Mouse (Mus musculus): ENCODE results near the gene 9530068E07Rik.

The 9530068E07Rik gene

DNA sequence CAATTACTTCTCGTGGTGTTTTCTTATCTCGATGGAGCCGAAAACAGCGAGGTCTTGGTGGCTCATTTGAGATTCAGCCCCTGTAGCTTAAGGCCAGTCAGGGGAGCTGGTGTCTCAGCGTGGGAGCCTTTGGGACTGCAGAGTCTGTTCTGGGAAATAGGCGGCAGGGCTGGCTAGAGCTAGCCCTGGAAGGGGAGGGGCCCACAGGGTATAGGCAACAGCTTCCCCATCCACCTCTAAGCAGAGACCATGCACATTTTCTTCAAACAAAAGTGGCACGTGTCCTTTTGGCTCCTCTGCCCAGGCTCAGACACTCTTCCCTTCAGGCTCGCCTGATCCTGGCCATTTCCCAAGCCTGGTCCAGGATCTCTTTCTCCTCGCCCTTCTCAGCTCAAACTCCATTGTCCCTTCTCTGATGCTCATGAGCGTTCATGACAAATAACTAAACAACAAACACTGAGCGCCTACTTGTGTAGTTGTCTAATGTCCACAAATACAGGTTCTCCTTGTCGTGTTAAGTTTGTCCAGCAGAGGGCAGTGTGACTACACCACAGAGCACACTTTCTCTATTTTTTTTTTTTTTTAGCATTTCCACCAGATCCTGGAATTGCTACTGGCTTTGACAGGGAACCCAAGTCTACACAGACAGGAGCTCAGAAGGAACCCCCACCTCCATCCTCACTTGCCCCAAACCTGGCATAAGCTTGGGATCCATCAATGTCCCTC is 25.0 kb downstream of the 9530068E07Rik start:
- DNase-seq (ENCODE audit: low read depth, low spot score): peak; percentile 38

DNA sequence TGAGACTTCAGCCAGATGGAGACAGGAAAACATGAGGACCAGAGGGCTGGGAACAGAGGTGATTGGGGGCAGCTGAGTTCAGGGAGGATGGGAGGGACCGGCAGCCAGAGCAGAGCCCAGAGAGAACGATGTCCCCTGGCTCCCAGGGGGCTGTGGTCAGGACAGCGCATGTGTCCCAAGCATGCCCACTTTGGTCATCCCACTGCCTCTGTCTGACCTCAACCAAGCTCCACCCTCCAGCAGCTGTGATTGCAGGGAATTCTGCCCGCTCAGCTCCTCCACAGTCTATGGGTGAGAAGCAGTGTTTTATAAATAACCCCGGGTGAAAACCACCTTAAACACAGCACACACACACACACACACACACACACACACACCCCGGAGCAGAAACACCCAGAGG is 33.2 kb downstream of the 9530068E07Rik start:
- DNase-seq (ENCODE audit: low read depth, low spot score): no peak

GRCm38 (mm10) chr11:52431594-52431993 is 35.4 kb downstream of the 9530068E07Rik start:
- DNase-seq (ENCODE audit: low read depth, low spot score): no peak

- DNase-seq (ENCODE audit: low read depth, low spot score): no peak
Observed at GRCm38 (mm10) chr11:52432148-52432547, 35.9 kb downstream of the 9530068E07Rik start.

- no peak for DNase-seq (ENCODE audit: low read depth, low spot score)
Observed at GRCm38 (mm10) chr11:52433076-52433796, 37.0 kb downstream of the 9530068E07Rik start.

GRCm38 (mm10) chr11:52433797-52434195 is 37.6 kb downstream of the 9530068E07Rik start:
- no peak for DNase-seq (ENCODE audit: low read depth, low spot score)

DNA sequence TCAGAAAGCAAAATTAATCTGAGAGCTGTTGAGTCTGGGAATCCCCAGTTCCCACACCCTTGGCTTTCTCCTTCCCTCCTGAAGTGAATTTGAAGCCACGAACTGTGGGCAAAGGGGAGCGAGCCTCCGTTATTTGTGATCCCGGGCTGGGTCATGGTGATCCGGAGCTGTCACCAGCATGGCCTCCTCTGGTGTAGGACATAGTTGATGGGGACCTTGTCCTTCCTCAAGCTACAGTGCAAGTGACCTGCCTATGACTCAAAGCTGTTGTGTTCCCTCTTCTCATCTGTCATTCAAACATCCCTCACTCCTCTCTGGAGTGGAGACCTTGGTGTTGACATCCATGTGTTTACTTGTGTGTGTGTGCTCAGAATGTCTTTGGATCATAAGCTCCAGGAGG is 39.2 kb downstream of the 9530068E07Rik start:
- DNase-seq (ENCODE audit: low read depth, low spot score): no peak

GRCm38 (mm10) chr11:52437123-52437522 is 40.9 kb downstream of the 9530068E07Rik start:
- no peak for DNase-seq (ENCODE audit: low read depth, low spot score)

GRCm38 (mm10) chr11:52441096-52441495 is 44.9 kb downstream of the 9530068E07Rik start:
- no peak for DNase-seq (ENCODE audit: low read depth, low spot score)

- peak; percentile 74 for DNase-seq (ENCODE audit: low read depth, low spot score)
Observed at GRCm38 (mm10) chr11:52447242-52447641, 51.0 kb downstream of the 9530068E07Rik start.

GRCm38 (mm10) chr11:52449004-52449403 is 52.8 kb downstream of the 9530068E07Rik start:
- DNase-seq (ENCODE audit: low read depth, low spot score): no peak

- no peak for DNase-seq (ENCODE audit: low read depth, low spot score)
Observed at GRCm38 (mm10) chr11:52458281-52458680, 62.1 kb downstream of the 9530068E07Rik start.

All from skeletal muscle tissue, adult 2 months (tissue).